ENCODE assay signal across 29 mouse cellular contexts in the genomic region with DNA sequence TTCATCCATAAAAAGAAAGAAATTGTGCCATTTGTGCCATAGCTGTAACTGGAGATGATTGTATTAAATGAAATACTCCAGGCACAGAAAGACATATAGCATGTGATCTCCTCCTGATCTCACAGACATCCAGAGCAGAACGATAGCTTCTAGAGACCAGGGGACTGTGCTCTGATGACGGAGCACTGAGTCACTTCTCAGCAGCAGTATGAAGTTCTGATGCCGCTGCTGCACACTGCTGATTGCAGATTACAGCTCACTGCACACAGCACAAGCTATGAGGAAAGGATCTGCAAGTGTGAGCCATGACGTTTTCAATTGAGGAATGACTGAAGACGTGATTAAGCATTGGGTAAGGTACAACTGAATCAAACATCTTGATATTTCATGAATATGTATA.
DNase-seq lines count a peak whose midpoint lies in the region; ATAC-seq and TF ChIP-seq lines count a peak whose summit lies in the region.
"Had no signal": no experiment of that assay in that cellular context is flagged by ENCODE, and none has a peak within 500 bp of the region (broad histone marks: within the 10 kb centered on the region; RNA-seq: fewer than 3 reads in every experiment).

No protein-coding gene starts in this region.

- TF ChIP-seq EP300 in lung, postnatal 0 days (IDR thresholded peaks at IDR 0.05): no peak

- no peaks in the 10 kb centered on the region for H3K36me3 ChIP-seq in lung, postnatal 0 days (ENCODE audit: insufficient read depth, low read length)
- H3K36me3 ChIP-seq in C2C12 (ENCODE audit: control insufficient read depth, insufficient read depth): no peaks in the 10 kb centered on the region
- H3K36me3 ChIP-seq: embryonic facial prominence, embryonic 12.5 days; embryonic facial prominence, embryonic 15.5 days; forebrain, embryonic 12.5 days; forebrain, embryonic 15.5 days; G1E; heart, embryonic 12.5 days; heart, embryonic 15.5 days; hindbrain, embryonic 10.5 days; hindbrain, embryonic 13.5 days; intestine, embryonic 15.5 days had no signal

- ATAC-seq in lung, postnatal 0 days: peak; percentile 28; the same call in 1 of the 2 replicates
- ATAC-seq: forebrain, embryonic 15.5 days; hindbrain, embryonic 16.5 days; intestine, embryonic 15.5 days had no signal

- H3ac ChIP-seq in C2C12 (ENCODE audit: control insufficient read depth, insufficient read length, low read depth): no peak overlapping the region

- no peak overlapping the region for H3K4me3 ChIP-seq in lung, postnatal 0 days (ENCODE audit: low read depth, low read length)
- H3K4me3 ChIP-seq in C2C12 (ENCODE audit: insufficient read depth, poor library complexity, severe bottlenecking): no peak overlapping the region
- H3K4me3 ChIP-seq: embryonic facial prominence, embryonic 12.5 days; embryonic facial prominence, embryonic 15.5 days; forebrain, embryonic 12.5 days; forebrain, embryonic 15.5 days; heart, embryonic 12.5 days; heart, embryonic 15.5 days; hindbrain, embryonic 10.5 days; hindbrain, embryonic 13.5 days; intestine, embryonic 15.5 days had no signal

- no peaks in the 10 kb centered on the region for H3K9me3 ChIP-seq in lung, postnatal 0 days (ENCODE audit: low read length)
- H3K9me3 ChIP-seq: embryonic facial prominence, embryonic 12.5 days; embryonic facial prominence, embryonic 15.5 days; forebrain, embryonic 12.5 days; forebrain, embryonic 15.5 days; heart, embryonic 12.5 days; heart, embryonic 15.5 days; hindbrain, embryonic 10.5 days; hindbrain, embryonic 13.5 days; intestine, embryonic 15.5 days had no signal

- peak; percentile 24 for DNase-seq in lung, postnatal 0 days (ENCODE audit: low spot score)
- no peak for DNase-seq in lung, postnatal 25 days (ENCODE audit: low spot score)
- peak; percentile 70 for DNase-seq in NIH3T3 (ENCODE audit: low read depth)
- peak; percentile 14 for DNase-seq in fibroblast of lung, adult 2 months (ENCODE audit: low read depth)
- no peak for DNase-seq in frontal cortex, postnatal 10 days (ENCODE audit: low spot score in 2 of 2)
- DNase-seq in thymus, postnatal 10 days (ENCODE audit: low spot score in 2 of 2): no peak
- DNase-seq in cerebellum, postnatal 10 days: no peak
- DNase-seq: adrenal gland, adult 2 months; adrenal gland, postnatal 14 days; cerebellum, adult 11-12 months; cerebellum, adult 8-10 months; cerebellum, postnatal 25 days; gastrocnemius, postnatal 10 days; gastrocnemius, postnatal 36 days; heart, postnatal 10 days; heart, postnatal 36 days had no signal

- H3K27me3 ChIP-seq in lung, postnatal 0 days (replicated peaks; ENCODE audit: insufficient read depth, low read length): no peaks in the 10 kb centered on the region
- H3K27me3 ChIP-seq in C2C12 (ENCODE audit: control insufficient read depth, insufficient read depth, insufficient read length): no peaks in the 10 kb centered on the region
- H3K27me3 ChIP-seq: CH12.LX; embryonic facial prominence, embryonic 12.5 days; embryonic facial prominence, embryonic 15.5 days; forebrain, embryonic 12.5 days; forebrain, embryonic 15.5 days; heart, embryonic 12.5 days; heart, embryonic 15.5 days; hindbrain, embryonic 13.5 days; intestine, embryonic 15.5 days had no signal

- H3K79me3 ChIP-seq in C2C12 (ENCODE audit: low read depth): no peaks in the 10 kb centered on the region

- H3K27ac ChIP-seq in lung, postnatal 0 days (ENCODE audit: low read length): no peak overlapping the region
- H3K27ac ChIP-seq: embryonic facial prominence, embryonic 12.5 days; embryonic facial prominence, embryonic 15.5 days; forebrain, embryonic 12.5 days; forebrain, embryonic 15.5 days; heart, embryonic 15.5 days; hindbrain, embryonic 10.5 days; hindbrain, embryonic 13.5 days; intestine, embryonic 15.5 days had no signal

- no peak for TF ChIP-seq CTCF in lung, postnatal 0 days (IDR thresholded peaks at IDR 0.05)
- TF ChIP-seq CTCF in C2C12 (IDR thresholded peaks at IDR 0.05; ENCODE audit: control insufficient read depth, insufficient read depth, insufficient read length): no peak

- no peak overlapping the region for H3K4me2 ChIP-seq in lung, postnatal 0 days (replicated peaks; ENCODE audit: low read depth, low read length)
- H3K4me2 ChIP-seq: embryonic facial prominence, embryonic 12.5 days; embryonic facial prominence, embryonic 15.5 days; forebrain, embryonic 12.5 days; forebrain, embryonic 15.5 days; heart, embryonic 12.5 days; heart, embryonic 15.5 days; hindbrain, embryonic 13.5 days; intestine, embryonic 15.5 days had no signal

- no peaks in the 10 kb centered on the region for H3K4me1 ChIP-seq in lung, postnatal 0 days (ENCODE audit: insufficient read depth, low read depth, low read length)
- H3K4me1 ChIP-seq: embryonic facial prominence, embryonic 15.5 days; forebrain, embryonic 12.5 days; forebrain, embryonic 15.5 days; heart, embryonic 15.5 days; hindbrain, embryonic 13.5 days; intestine, embryonic 15.5 days had no signal

- H3K9ac ChIP-seq in lung, postnatal 0 days (replicated peaks; ENCODE audit: low read depth): no peak overlapping the region
- H3K9ac ChIP-seq: embryonic facial prominence, embryonic 12.5 days; embryonic facial prominence, embryonic 15.5 days; forebrain, embryonic 12.5 days; forebrain, embryonic 15.5 days; heart, embryonic 12.5 days; heart, embryonic 15.5 days; hindbrain, embryonic 13.5 days; intestine, embryonic 15.5 days had no signal

- 59% methylated on average over 5 of the region's 5 CpGs for WGBS in lung, postnatal 0 days

- no peaks in the 10 kb centered on the region for H3K79me2 ChIP-seq in C2C12 (ENCODE audit: control insufficient read depth, insufficient read depth)

TF ChIP-seq in C2C12, 6 proteins besides CTCF, POLR2A, EP300 and RAD21:
- peak; percentile 12 for TF ChIP-seq FOSL1 (IDR thresholded peaks at IDR 0.05; ENCODE audit: insufficient read depth, low read length, poor library complexity, severe bottlenecking)
- no peak for TF ChIP-seq MYOD1 (IDR thresholded peaks at IDR 0.05; ENCODE audit: control insufficient read depth, insufficient read length, low read depth)

Comparison
In these comparisons a context has a peak if more than half of its experiments do, and no peak if none do; other contexts are left out.
1. DNase-seq: peak in lung, postnatal 0 days (single experiment), NIH3T3 (single experiment) and fibroblast of lung, adult 2 months (single experiment); none in lung, postnatal 25 days (single experiment), frontal cortex, postnatal 10 days (0 of 2), thymus, postnatal 10 days (0 of 2) and cerebellum, postnatal 10 days (0 of 2).